Mouse (Mus musculus) kidney, adult 2 months (tissue): Measurements from ENCODE around the gene Pgls.

Experiments
- CTCF ChIP-seq: fragments of 200-500 bp; conservative IDR thresholded peaks from 2 replicates; pipeline ENCODE4 v1.5.1; 2011; ENCODE audit warnings: low read depth, mild to moderate bottlenecking, control low read depth, low read length, moderate library complexity, mixed read lengths; ENCODE audit not compliant: insufficient read depth, insufficient read length
- POLR2A ChIP-seq: fragments of 200-500 bp; IDR thresholded peaks from one replicate; pipeline ENCODE4 v1.6.1; 2011; ENCODE audit warnings: low read depth, low read length, control low read depth

DNA sequence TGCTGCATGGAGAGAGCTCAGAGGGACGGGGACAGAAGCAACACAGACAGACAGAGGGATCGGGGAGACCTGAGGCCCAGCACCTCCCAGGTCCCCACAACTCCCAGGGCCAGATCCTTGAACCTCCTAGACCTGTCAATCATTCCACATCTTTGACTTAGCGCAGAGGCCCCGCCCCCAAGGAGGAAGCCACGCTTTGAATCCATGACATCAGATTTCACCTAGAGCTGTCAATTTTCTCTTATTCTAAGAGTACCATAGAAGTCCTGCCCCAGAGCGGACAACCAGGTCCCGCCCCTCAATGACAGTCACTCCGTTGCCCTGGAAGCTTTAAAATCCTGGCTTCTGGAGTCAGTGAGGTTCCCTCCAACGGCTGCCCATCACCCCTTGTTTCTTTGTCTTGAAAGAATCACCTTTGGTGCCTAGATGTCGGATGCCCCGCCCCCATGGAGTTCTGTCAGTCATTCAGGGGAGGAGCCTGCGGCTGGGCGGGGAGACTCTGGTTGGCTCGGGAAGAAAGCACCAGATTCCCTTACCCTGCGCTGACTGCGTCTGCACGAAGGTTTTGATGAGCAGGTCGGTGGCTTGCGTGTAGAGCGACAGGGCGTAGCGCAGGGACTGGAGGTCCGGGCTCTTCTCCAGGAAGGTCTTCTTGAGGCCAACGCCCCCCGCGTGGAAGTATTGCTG is 42.1 kb downstream of the Pgls start:
- TF ChIP-seq CTCF (no peak), POLR2A (no peak)
